Mouse (Mus musculus) liver, adult 2 months (tissue): ENCODE measurements around the gene Rpl35a. TPM values are rescaled to one million over a fixed set of nuclear protein-coding genes. Genes with fewer than 3 reads are reported as not detected.
A peak's percentile ranks its signal among the peaks of the same experiment; 100 is the strongest.

ENCODE experiments used
- DNase-seq: peaks from one replicate; pipeline ENCODE4 v3.0.0-alpha.2; 2011; ENCODE audit warnings: low read depth, low spot score; ENCODE audit errors: extremely low read depth
- H3K27ac ChIP-seq: fragments of 200-500 bp; replicated peaks from 2 replicates; pipeline ENCODE4 v1.5.1; 2012; ENCODE audit warnings: low read depth, mild to moderate bottlenecking, control low read depth, inconsistent platforms, low read length; ENCODE audit not compliant: insufficient read depth
- H3K27me3 ChIP-seq: fragments of 200-500 bp; 2 replicates; pipeline ENCODE4 v1.6.1; 2012; ENCODE audit warnings: mild to moderate bottlenecking, moderate library complexity, low read length, inconsistent platforms; ENCODE audit not compliant: control insufficient read depth, insufficient read depth
- H3K36me3 ChIP-seq: fragments of 200-500 bp; 2 replicates; pipeline ENCODE4 v1.6.1; 2012; ENCODE audit warnings: low read length, inconsistent platforms; ENCODE audit not compliant: control insufficient read depth, insufficient read depth
- H3K4me1 ChIP-seq: fragments of 200-500 bp; 2 replicates; pipeline ENCODE4 v1.6.1; 2011; ENCODE audit warnings: low read length; ENCODE audit not compliant: control insufficient read depth, insufficient read depth
- H3K4me3 ChIP-seq: fragments of 200-500 bp; 2 replicates; pipeline ENCODE4 v1.5.1; 2011; ENCODE audit warnings: low read depth, mild to moderate bottlenecking, control low read depth, low read length, moderate library complexity; ENCODE audit not compliant: insufficient read depth
- H3K79me2 ChIP-seq: fragments of 200-500 bp; 2 replicates; pipeline ENCODE4 v1.6.1; 2012; ENCODE audit warnings: inconsistent platforms, mild to moderate bottlenecking, low read length, moderate library complexity; ENCODE audit not compliant: control insufficient read depth, insufficient read depth
- H3K9ac ChIP-seq: fragments of 200-500 bp; 2 replicates; pipeline ENCODE4 v1.6.1; 2012; ENCODE audit warnings: low read depth, mild to moderate bottlenecking, control low read depth, inconsistent platforms, low read length
- CTCF ChIP-seq: fragments of 200-500 bp; IDR thresholded peaks from 2 replicates; pipeline ENCODE4 v1.5.1; 2011; ENCODE audit warnings: low read depth, low read length, control low read depth
- POLR2A ChIP-seq: fragments of 200-500 bp; IDR thresholded peaks from 2 replicates; pipeline ENCODE4 v1.6.1; 2011; ENCODE audit warnings: low read length, control low read depth; ENCODE audit not compliant: insufficient read depth; ENCODE audit errors: extremely low read depth
- WGBS: fragments of 180-500 bp; shearing (Covaris S2); methylation state at CpG from one replicate; pipeline ENCODE4 v1.1.7; 2018; 5-methylcytosine and 5-hydroxymethylcytosine counted together
- polyA plus RNA-seq: library from polyadenylated mRNA; depleted of rRNA; stranded (reverse); fragments of >200 nt; gene quantifications from 2 replicates; pipeline ENCODE4 v1.2.3, GENCODE M21; 2012
- total RNA-seq: library from RNA; depleted of rRNA; stranded (reverse); fragments of >200 nt; gene quantifications from 2 replicates; pipeline ENCODE4 v1.2.3, GENCODE M21; 2014

Gene Rpl35a
- total and polyA plus RNA-seq, 2 experiments: 111 to 805 TPM

- no peak for DNase-seq
- 95% methylated on average over 3 of the region's 3 CpGs for WGBS
- Histone ChIP-seq H3K27me3 (no peaks in the 10 kb centered on the region), H3K27ac (no peak overlapping the region), H3K4me1 (no peaks in the 10 kb centered on the region), H3K79me2 (no peaks in the 10 kb centered on the region), H3K36me3 (peaks cover 15% of the 10 kb centered on the region; the same call in 1 of the 2 replicates), H3K4me3 (no peak overlapping the region), H3K9ac (no peak overlapping the region)
- TF ChIP-seq CTCF (no peak), POLR2A (no peak)
Measured at GRCm38 (mm10) chr16:33015396-33015907, 40.8 kb upstream of the Rpl35a start.

- Histone ChIP-seq H3K4me1 (no peaks in the 10 kb centered on the region), H3K4me3 (no peak overlapping the region), H3K36me3 (peaks cover 15% of the 10 kb centered on the region; the same call in 1 of the 2 replicates), H3K27me3 (no peaks in the 10 kb centered on the region), H3K79me2 (no peaks in the 10 kb centered on the region), H3K9ac (no peak overlapping the region), H3K27ac (no peak overlapping the region)
- DNase-seq: no peak
- 93% methylated on average over 2 of the region's 2 CpGs for WGBS
- TF ChIP-seq CTCF (no peak), POLR2A (no peak)
Measured at GRCm38 (mm10) chr16:33015986-33016385, 40.3 kb upstream of the Rpl35a start.

- Histone ChIP-seq H3K79me2 (no peaks in the 10 kb centered on the region), H3K27ac (no peak overlapping the region), H3K36me3 (peaks cover 8% of the 10 kb centered on the region; the same call in 1 of the 2 replicates), H3K27me3 (no peaks in the 10 kb centered on the region), H3K9ac (no peak overlapping the region), H3K4me1 (no peaks in the 10 kb centered on the region), H3K4me3 (no peak overlapping the region)
- WGBS: 64% methylated on average over 5 of the region's 5 CpGs
- DNase-seq: no peak
- no peak for TF ChIP-seq CTCF
- no peak for TF ChIP-seq POLR2A
Measured at GRCm38 (mm10) chr16:33017677-33018349, 38.4 kb upstream of the Rpl35a start.

- WGBS: 27% methylated on average over 21 of the region's 21 CpGs
- H3K9ac ChIP-seq: peak overlapping the region; percentile 20
Measured at GRCm38 (mm10) chr16:33019117-33019770, 37.0 kb upstream of the Rpl35a start.

GRCm38 (mm10) chr16:33021381-33021780 is 34.9 kb upstream of the Rpl35a start:
- TF ChIP-seq CTCF (no peak), POLR2A (no peak)
- DNase-seq: no peak
- no peaks in the 10 kb centered on the region for H3K36me3 ChIP-seq
- no peak overlapping the region for H3K4me3 ChIP-seq
- no peaks in the 10 kb centered on the region for H3K79me2 ChIP-seq
- no peak overlapping the region for H3K9ac ChIP-seq
- H3K27ac ChIP-seq: no peak overlapping the region
- H3K4me1 ChIP-seq: no peaks in the 10 kb centered on the region
- WGBS: 80% methylated on average over 3 of the region's 3 CpGs
- H3K27me3 ChIP-seq: no peaks in the 10 kb centered on the region

More at GRCm38 (mm10) chr16:33019117-33019770, 37.0 kb upstream of the Rpl35a start:
- H3K4me1 ChIP-seq: no peaks in the 10 kb centered on the region
- DNase-seq: peak; percentile 80
- no peaks in the 10 kb centered on the region for H3K27me3 ChIP-seq
- no peaks in the 10 kb centered on the region for H3K79me2 ChIP-seq
- no peak overlapping the region; the same call in 1 of the 2 replicates for H3K27ac ChIP-seq
- TF ChIP-seq CTCF (no peak), POLR2A (no peak)
- no peaks in the 10 kb centered on the region; the same call in 1 of the 2 replicates for H3K36me3 ChIP-seq
- H3K4me3 ChIP-seq: peak overlapping the region; percentile 46
